Mouse (Mus musculus) neural tube, embryonic 15.5 days (tissue): ENCODE results near the gene Tmprss5. TPM values are rescaled to one million over a fixed set of nuclear protein-coding genes. Genes with fewer than 3 reads are reported as not detected.

Experiments used
- ATAC-seq: fragments of 200-750 bp; cut with Nextera tagmentation; 2 replicates; pipeline ENCODE4 v1.8.0; 2017; ENCODE audit warnings: mild to moderate bottlenecking, moderate TSS enrichment, moderate library complexity; ENCODE audit not compliant: low FRiP score
- H3K27ac ChIP-seq: fragments of 300-500 bp; sonication (generic); replicated peaks from 2 replicates; pipeline ENCODE4 v1.5.1; 2015; ENCODE audit warnings: mild to moderate bottlenecking, inconsistent platforms
- H3K27me3 ChIP-seq: fragments of 300-500 bp; sonication (generic); replicated peaks from 2 replicates; pipeline ENCODE4 v1.6.1; 2015; ENCODE audit warnings: inconsistent platforms
- H3K36me3 ChIP-seq: fragments of 300-500 bp; sonication (generic); 2 replicates; pipeline ENCODE4 v1.6.1; 2015; ENCODE audit warnings: inconsistent platforms
- H3K4me1 ChIP-seq: fragments of 300-500 bp; sonication (generic); 2 replicates; pipeline ENCODE4 v1.6.1; 2015; ENCODE audit warnings: inconsistent platforms
- H3K4me2 ChIP-seq: fragments of 300-500 bp; sonication (generic); 2 replicates; pipeline ENCODE4 v1.6.1; 2015; ENCODE audit warnings: inconsistent platforms, mild to moderate bottlenecking, moderate library complexity
- H3K4me3 ChIP-seq: fragments of 300-500 bp; sonication (generic); replicated peaks from 2 replicates; pipeline ENCODE4 v1.5.1; 2015; ENCODE audit warnings: mild to moderate bottlenecking, inconsistent platforms
- H3K9ac ChIP-seq: fragments of 300-500 bp; sonication (generic); replicated peaks from 2 replicates; pipeline ENCODE4 v1.6.1; 2015; ENCODE audit warnings: mild to moderate bottlenecking, inconsistent platforms
- H3K9me3 ChIP-seq: fragments of 300-500 bp; sonication (generic); replicated peaks from 2 replicates; pipeline ENCODE4 v1.6.1; 2016; ENCODE audit warnings: inconsistent platforms
- WGBS: fragments of 180-500 bp; shearing (Covaris S2); methylation state at CpG from one replicate; pipeline ENCODE4 v1.1.7; 2015; ENCODE audit warnings: mixed read lengths; 5-methylcytosine and 5-hydroxymethylcytosine counted together
- polyA plus RNA-seq: library from polyadenylated mRNA; unstranded; fragments of >200 nt; fragmentation: Nextera tagmentation; extraction: Ambion mirVana; gene quantifications from 2 replicates; pipeline ENCODE4 v1.2.1, GENCODE M21; 2015

Gene Tmprss5
- polyA plus RNA-seq, 1 experiment from 2014 or later = 2.5 TPM

DNA sequence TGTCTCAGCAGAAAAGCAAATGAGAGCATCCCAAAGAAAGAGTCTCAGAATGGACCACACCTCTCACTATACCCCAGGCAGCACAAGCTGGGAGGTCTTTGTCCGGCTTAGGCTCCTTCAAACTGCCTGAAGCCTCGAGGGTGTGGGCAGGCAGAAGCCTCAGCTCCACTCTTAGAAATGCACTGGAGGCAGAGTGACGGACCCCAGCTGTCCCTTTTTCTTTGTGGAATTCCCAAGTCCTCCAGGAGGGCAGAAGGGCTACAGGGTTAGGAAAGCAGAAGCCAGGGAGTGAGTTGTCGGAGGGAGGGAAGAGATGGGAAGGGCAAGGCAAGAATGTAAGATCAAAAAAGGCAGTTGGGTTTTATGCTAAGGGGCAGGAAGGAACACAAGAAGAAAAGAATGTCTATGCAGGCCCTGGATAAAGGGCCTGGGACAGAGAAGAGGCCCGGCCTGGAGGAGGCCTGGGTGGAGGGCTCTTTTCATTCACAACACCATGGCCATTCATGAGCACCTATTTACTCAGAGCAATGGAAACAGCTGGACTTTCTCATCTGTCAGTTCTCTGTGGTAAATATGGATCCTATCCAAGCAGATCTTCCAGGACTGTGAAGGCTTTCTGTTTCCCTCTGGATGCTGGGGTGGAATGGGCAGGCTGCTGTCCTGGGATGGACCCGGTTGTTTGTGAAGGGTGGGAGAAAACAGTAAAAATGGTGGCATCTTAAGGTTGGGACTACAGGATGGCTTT is 29.6 kb downstream of the Tmprss5 start:
- Histone ChIP-seq H3K27me3 (no peaks in the 10 kb centered on the region), H3K9ac (no peak overlapping the region), H3K27ac (no peak overlapping the region), H3K4me2 (no peak overlapping the region), H3K4me1 (no peaks in the 10 kb centered on the region), H3K9me3 (no peaks in the 10 kb centered on the region), H3K36me3 (no peaks in the 10 kb centered on the region), H3K4me3 (no peak overlapping the region)
- WGBS = 51% methylated on average over 6 of the region's 6 CpGs
- no peak for ATAC-seq

DNA sequence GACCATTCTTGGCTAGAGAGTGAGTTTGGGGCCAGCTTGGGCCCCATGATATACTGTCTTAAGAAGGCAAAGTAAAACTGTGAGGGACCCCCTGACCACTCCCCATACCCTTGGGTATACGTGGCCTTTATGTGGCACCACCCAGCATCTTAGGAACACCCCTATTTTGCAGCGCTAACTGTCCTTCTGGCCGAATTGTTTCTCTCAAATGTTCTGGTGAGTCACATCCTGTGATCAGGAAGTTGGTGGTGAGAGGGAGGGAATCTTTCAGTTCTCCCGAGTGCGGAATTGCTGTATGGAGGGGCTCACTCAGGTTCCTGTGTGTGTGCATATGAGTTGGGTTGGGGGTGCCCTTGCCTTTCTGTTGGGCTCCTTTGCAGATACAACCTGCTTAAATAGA is 30.2 kb downstream of the Tmprss5 start:
- Histone ChIP-seq H3K27me3 (no peaks in the 10 kb centered on the region), H3K9me3 (no peaks in the 10 kb centered on the region), H3K36me3 (no peaks in the 10 kb centered on the region), H3K4me2 (no peak overlapping the region), H3K9ac (no peak overlapping the region), H3K4me3 (no peak overlapping the region), H3K4me1 (no peaks in the 10 kb centered on the region), H3K27ac (no peak overlapping the region)
- WGBS = 93% methylated on average over 5 of the region's 5 CpGs
- ATAC-seq = no peak

DNA sequence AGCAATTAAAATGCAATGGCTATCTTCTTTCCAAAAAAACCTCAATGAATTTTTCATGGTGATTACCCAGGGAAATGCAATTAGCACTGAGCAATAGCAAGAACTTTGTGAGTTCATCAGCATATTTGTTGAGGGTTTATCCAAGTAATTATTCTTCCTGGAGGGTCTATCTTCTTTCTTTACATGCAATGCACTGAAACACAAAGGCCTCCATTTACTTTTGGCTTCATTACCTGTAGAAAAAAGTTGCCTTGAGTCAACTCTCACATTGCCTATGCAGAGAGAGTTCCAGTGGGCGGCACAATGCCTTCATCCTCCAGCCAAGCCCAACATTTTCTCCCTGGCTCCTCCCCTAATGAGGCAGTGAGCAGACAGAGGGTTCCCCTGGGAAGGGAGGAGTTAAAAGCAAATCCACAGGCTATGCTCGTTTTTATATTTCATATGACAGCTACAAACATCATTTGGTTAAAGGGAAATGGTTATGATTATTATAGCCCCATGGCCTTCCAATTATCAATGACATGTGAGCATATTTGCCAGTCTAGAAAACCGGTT is 37.3 kb downstream of the Tmprss5 start:
- WGBS = 41% methylated on average over 3 of the region's 3 CpGs

DNA sequence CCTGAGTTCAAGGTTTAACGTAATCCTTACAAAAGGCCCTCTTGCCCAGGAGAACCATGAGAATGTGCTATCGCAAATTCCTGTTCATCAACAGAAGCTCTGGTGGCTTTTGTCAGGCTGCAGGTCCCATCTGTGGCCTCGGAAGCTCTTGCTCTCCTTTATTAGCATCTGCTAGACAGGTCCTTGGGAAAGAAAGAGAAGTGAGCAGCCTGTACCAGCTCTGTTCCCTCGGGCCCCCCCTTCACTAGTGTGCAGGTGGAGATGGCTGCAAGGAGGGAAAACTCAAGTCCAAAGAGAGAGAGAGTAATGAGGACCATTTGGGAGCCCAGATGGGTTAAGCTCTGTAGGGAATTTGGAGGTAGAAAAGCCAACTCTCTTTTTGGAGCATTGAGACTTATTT is 38.7 kb downstream of the Tmprss5 start:
- H3K4me3 ChIP-seq = no peak overlapping the region
- no peaks in the 10 kb centered on the region for H3K27me3 ChIP-seq
- no peaks in the 10 kb centered on the region for H3K9me3 ChIP-seq
- no peak overlapping the region for H3K27ac ChIP-seq
- no peaks in the 10 kb centered on the region for H3K36me3 ChIP-seq
- H3K4me2 ChIP-seq = no peak overlapping the region
- WGBS = 87% methylated on average over 4 of the region's 4 CpGs
- no peak for ATAC-seq
- H3K9ac ChIP-seq = no peak overlapping the region
- H3K4me1 ChIP-seq = no peaks in the 10 kb centered on the region

More for the DNA sequence above, 37.3 kb downstream of the Tmprss5 start:
- Histone ChIP-seq H3K36me3 (no peaks in the 10 kb centered on the region), H3K9me3 (no peaks in the 10 kb centered on the region), H3K27ac (no peak overlapping the region), H3K4me3 (no peak overlapping the region), H3K9ac (no peak overlapping the region), H3K4me2 (no peak overlapping the region), H3K27me3 (no peaks in the 10 kb centered on the region), H3K4me1 (no peaks in the 10 kb centered on the region)
- no peak for ATAC-seq

DNA sequence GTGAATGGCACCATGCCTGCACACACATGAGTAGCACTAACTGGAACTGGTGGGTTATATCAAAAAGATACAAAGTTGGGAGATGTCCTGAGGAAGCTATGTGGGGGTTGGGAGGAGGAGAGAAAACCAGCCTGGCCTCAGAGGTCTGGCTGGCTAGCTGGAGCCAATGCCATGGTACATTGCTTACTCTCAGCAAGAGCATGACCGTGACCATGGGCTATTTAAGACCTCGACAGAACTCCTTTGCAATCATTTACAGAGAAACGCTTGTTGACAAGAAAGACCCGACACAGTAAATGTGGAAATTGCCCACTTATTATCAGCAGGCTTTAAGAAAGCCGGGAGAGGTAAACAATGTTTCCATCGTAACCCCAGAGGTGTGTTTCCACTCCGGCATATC is 44.6 kb downstream of the Tmprss5 start:
- H3K4me3 ChIP-seq = no peak overlapping the region
- H3K9me3 ChIP-seq = no peaks in the 10 kb centered on the region
- no peak overlapping the region for H3K9ac ChIP-seq
- no peak overlapping the region for H3K27ac ChIP-seq
- H3K27me3 ChIP-seq = no peaks in the 10 kb centered on the region
- no peaks in the 10 kb centered on the region for H3K36me3 ChIP-seq
- 51% methylated on average over 7 of the region's 7 CpGs for WGBS
- H3K4me1 ChIP-seq = no peaks in the 10 kb centered on the region
- H3K4me2 ChIP-seq = no peak overlapping the region
- no peak for ATAC-seq

DNA sequence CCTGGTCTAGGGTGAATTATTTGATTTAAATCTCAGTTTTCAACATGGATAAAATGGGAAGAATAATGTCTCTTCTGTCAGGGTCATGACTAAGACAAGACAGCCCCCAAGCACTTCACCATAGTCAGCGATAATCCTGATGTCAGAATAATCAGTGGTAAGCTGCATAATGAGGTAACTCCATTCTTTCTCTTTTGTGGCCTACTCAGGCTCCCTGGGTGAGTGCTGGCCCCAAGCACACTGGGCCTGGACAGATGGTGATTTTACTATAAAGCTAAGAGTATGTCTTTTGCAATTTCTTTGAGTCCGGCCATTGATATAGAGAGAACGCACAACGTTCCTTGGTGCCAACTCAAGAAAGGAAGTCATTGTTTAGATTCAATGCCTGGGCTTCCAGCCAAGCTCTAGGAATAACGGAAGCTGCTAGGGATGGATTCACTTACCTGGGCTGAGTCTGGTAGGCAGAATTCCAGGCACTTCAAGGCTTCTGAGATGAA is 49.5 kb downstream of the Tmprss5 start:
- ATAC-seq = no peak
- 30% methylated on average over 5 of the region's 5 CpGs for WGBS
- no peaks in the 10 kb centered on the region for H3K9me3 ChIP-seq
- H3K36me3 ChIP-seq = no peaks in the 10 kb centered on the region
- H3K27me3 ChIP-seq = no peaks in the 10 kb centered on the region
- H3K27ac ChIP-seq = no peak overlapping the region
- H3K4me2 ChIP-seq = no peak overlapping the region
- H3K4me3 ChIP-seq = no peak overlapping the region
- H3K4me1 ChIP-seq = no peaks in the 10 kb centered on the region
- no peak overlapping the region for H3K9ac ChIP-seq

DNA sequence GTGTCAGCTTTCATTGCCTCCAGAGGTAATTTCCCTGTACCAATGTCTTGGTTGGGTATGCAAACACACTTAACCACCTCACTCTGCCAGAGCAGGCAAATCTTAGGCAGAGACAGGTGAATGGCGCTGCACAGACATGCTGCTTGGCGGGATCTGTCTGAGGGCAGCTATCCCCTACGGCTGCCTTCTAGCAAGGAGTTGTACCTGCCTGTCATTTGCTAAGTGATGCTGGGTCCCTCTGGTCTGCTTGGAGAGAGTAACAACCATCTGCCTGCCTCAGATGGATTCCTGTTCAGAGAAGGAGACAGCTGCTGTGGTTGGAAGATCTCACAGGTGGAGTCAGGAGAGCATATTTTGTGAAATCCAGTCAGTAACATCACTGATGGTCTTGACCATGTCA is 62.8 kb downstream of the Tmprss5 start:
- H3K27me3 ChIP-seq = no peaks in the 10 kb centered on the region
- 0 out of 2 replicates have a peak, but pooled peaks cover 4% of the 10 kb centered on the region for H3K4me1 ChIP-seq
- no peak overlapping the region for H3K9ac ChIP-seq
- no peak overlapping the region for H3K4me2 ChIP-seq
- 89% methylated on average over 3 of the region's 3 CpGs for WGBS
- no peaks in the 10 kb centered on the region for H3K36me3 ChIP-seq
- no peak overlapping the region for H3K4me3 ChIP-seq
- ATAC-seq = no peak
- H3K9me3 ChIP-seq = no peaks in the 10 kb centered on the region
- no peak overlapping the region for H3K27ac ChIP-seq

DNA sequence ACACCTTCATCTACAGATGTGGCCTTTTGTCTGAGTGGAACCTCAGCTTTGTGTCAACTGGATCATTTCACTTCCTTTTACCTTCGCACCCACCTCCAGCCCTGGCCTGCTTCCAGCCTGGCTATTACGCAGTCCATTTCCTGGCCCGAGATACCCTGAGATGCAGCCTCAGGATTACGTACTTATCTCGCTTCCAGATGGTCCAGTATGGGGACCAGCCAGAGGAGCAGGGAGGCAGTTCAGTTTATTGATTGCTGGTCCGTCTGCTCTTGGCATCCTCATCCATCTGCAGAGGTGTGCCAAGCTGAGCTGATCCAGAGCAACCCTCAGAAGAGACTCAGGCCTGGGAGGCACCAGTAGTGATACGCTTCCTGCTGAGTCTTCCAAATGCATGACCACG is 64.7 kb downstream of the Tmprss5 start:
- Histone ChIP-seq H3K4me1 (0 out of 2 replicates have a peak, but pooled peaks cover 4% of the 10 kb centered on the region), H3K27me3 (no peaks in the 10 kb centered on the region), H3K4me3 (no peak overlapping the region), H3K9me3 (no peaks in the 10 kb centered on the region), H3K36me3 (no peaks in the 10 kb centered on the region), H3K9ac (no peak overlapping the region), H3K27ac (no peak overlapping the region), H3K4me2 (no peak overlapping the region)
- ATAC-seq = no peak
- WGBS = 61% methylated on average over 8 of the region's 8 CpGs

DNA sequence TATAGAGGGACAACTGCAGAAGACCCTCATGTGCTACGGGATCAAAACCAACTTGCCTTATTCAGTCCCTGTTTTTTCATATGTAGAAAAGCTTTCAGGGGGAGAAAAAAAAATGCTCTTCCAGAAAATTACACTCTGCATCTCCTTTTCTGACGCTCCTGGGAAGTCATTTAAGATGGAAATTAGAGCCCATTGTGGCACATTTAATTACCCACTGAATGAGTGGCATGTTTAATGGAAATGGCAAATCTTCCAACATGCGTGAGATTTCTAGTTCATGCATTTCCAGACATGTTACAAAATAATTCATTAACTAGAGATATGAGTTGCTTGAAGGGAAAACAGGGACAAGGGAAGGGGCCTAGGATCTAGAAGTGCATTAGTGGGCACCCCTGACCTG is 66.0 kb downstream of the Tmprss5 start:
- no peaks in the 10 kb centered on the region for H3K9me3 ChIP-seq
- no peak overlapping the region for H3K9ac ChIP-seq
- no peaks in the 10 kb centered on the region for H3K27me3 ChIP-seq
- no peaks in the 10 kb centered on the region for H3K36me3 ChIP-seq
- ATAC-seq = no peak
- no peak overlapping the region for H3K4me3 ChIP-seq
- no peak overlapping the region for H3K4me2 ChIP-seq
- H3K27ac ChIP-seq = no peak overlapping the region
- WGBS = 22% methylated on average over 3 of the region's 3 CpGs
- H3K4me1 ChIP-seq = 0 out of 2 replicates have a peak, but pooled peaks cover 4% of the 10 kb centered on the region

Other genes with a start within 250 kb of the Tmprss5 start
- 9.7 and 10.8 TPM in 2 replicates for gene Zbtb16, start 245.0 kb upstream of the Tmprss5 start, polyA plus RNA-seq
- gene Htr3a, start 170.2 kb upstream of the Tmprss5 start, polyA plus RNA-seq = 2.3 and 3.2 TPM in 2 replicates
- gene Htr3b, start 116.3 kb upstream of the Tmprss5 start, polyA plus RNA-seq = 1.6 and 1.8 TPM in 2 replicates
- 26.2 and 30.7 TPM in 2 replicates for gene Usp28, start 95.9 kb upstream of the Tmprss5 start, polyA plus RNA-seq
- 23.0 and 26.6 TPM in 2 replicates for gene Zw10, start 25.6 kb upstream of the Tmprss5 start, polyA plus RNA-seq
- not detected in 2 replicates for gene Gm4894, start 169.3 kb downstream of the Tmprss5 start, polyA plus RNA-seq